Mouse (Mus musculus) neural tube, embryonic 15.5 days (tissue): Measurements from ENCODE around the gene Mrps5. TPM values are rescaled to one million over a fixed set of nuclear protein-coding genes. Genes with fewer than 3 reads are reported as not detected.

Experiments
- ATAC-seq: fragments of 200-750 bp; cut with Nextera tagmentation; 2 replicates; pipeline ENCODE4 v1.8.0; 2017; ENCODE audit warnings: mild to moderate bottlenecking, moderate TSS enrichment, moderate library complexity; ENCODE audit not compliant: low FRiP score
- H3K27ac ChIP-seq: fragments of 300-500 bp; sonication (generic); replicated peaks from 2 replicates; pipeline ENCODE4 v1.5.1; 2015; ENCODE audit warnings: mild to moderate bottlenecking, inconsistent platforms
- H3K27me3 ChIP-seq: fragments of 300-500 bp; sonication (generic); replicated peaks from 2 replicates; pipeline ENCODE4 v1.6.1; 2015; ENCODE audit warnings: inconsistent platforms
- H3K36me3 ChIP-seq: fragments of 300-500 bp; sonication (generic); 2 replicates; pipeline ENCODE4 v1.6.1; 2015; ENCODE audit warnings: inconsistent platforms
- H3K4me1 ChIP-seq: fragments of 300-500 bp; sonication (generic); 2 replicates; pipeline ENCODE4 v1.6.1; 2015; ENCODE audit warnings: inconsistent platforms
- H3K4me2 ChIP-seq: fragments of 300-500 bp; sonication (generic); 2 replicates; pipeline ENCODE4 v1.6.1; 2015; ENCODE audit warnings: inconsistent platforms, mild to moderate bottlenecking, moderate library complexity
- H3K4me3 ChIP-seq: fragments of 300-500 bp; sonication (generic); replicated peaks from 2 replicates; pipeline ENCODE4 v1.5.1; 2015; ENCODE audit warnings: mild to moderate bottlenecking, inconsistent platforms
- H3K9ac ChIP-seq: fragments of 300-500 bp; sonication (generic); replicated peaks from 2 replicates; pipeline ENCODE4 v1.6.1; 2015; ENCODE audit warnings: mild to moderate bottlenecking, inconsistent platforms
- H3K9me3 ChIP-seq: fragments of 300-500 bp; sonication (generic); replicated peaks from 2 replicates; pipeline ENCODE4 v1.6.1; 2016; ENCODE audit warnings: inconsistent platforms
- WGBS: fragments of 180-500 bp; shearing (Covaris S2); methylation state at CpG from one replicate; pipeline ENCODE4 v1.1.7; 2015; ENCODE audit warnings: mixed read lengths; 5-methylcytosine and 5-hydroxymethylcytosine counted together
- polyA plus RNA-seq: library from polyadenylated mRNA; unstranded; fragments of >200 nt; fragmentation: Nextera tagmentation; extraction: Ambion mirVana; gene quantifications from 2 replicates; pipeline ENCODE4 v1.2.1, GENCODE M21; 2015

Gene Mrps5
- polyA plus RNA-seq, 1 experiment from 2014 or later = 141 TPM

GRCm38 (mm10) chr2:127651601-127652000, 64.6 kb downstream of the Mrps5 start:
- Histone ChIP-seq H3K4me1 (peaks cover 11% of the 10 kb centered on the region), H3K27me3 (peaks cover 40% of the 10 kb centered on the region), H3K4me3 (no peak overlapping the region), H3K9ac (no peak overlapping the region), H3K36me3 (no peaks in the 10 kb centered on the region), H3K9me3 (no peaks in the 10 kb centered on the region), H3K4me2 (no peak overlapping the region), H3K27ac (no peak overlapping the region)
- ATAC-seq = no peak
- WGBS = 77% methylated on average over 5 of the region's 5 CpGs

- H3K27ac ChIP-seq = no peak overlapping the region
- no peaks in the 10 kb centered on the region for H3K9me3 ChIP-seq
- no peak overlapping the region for H3K9ac ChIP-seq
- peaks cover 13% of the 10 kb centered on the region for H3K4me1 ChIP-seq
- no peak overlapping the region for H3K4me3 ChIP-seq
- no peak overlapping the region for H3K4me2 ChIP-seq
- no peaks in the 10 kb centered on the region for H3K36me3 ChIP-seq
- no peak for ATAC-seq
- peaks cover 46% of the 10 kb centered on the region for H3K27me3 ChIP-seq
These were observed 65.3 kb downstream of the Mrps5 start for GRCm38 (mm10) chr2:127652335-127652734.

- H3K4me3 ChIP-seq = no peak overlapping the region
- 87% methylated on average over 2 of the region's 2 CpGs for WGBS
- ATAC-seq = no peak
- H3K4me1 ChIP-seq = peaks cover 13% of the 10 kb centered on the region
- H3K4me2 ChIP-seq = no peak overlapping the region
- no peak overlapping the region for H3K9ac ChIP-seq
- H3K27me3 ChIP-seq = peaks cover 51% of the 10 kb centered on the region
- no peak overlapping the region for H3K27ac ChIP-seq
- no peaks in the 10 kb centered on the region for H3K36me3 ChIP-seq
- no peaks in the 10 kb centered on the region for H3K9me3 ChIP-seq
These were observed 65.8 kb downstream of the Mrps5 start for GRCm38 (mm10) chr2:127652805-127653204.

- Histone ChIP-seq H3K4me3 (no peak overlapping the region), H3K27me3 (peaks cover 53% of the 10 kb centered on the region), H3K4me2 (no peak overlapping the region), H3K9ac (no peak overlapping the region), H3K9me3 (no peaks in the 10 kb centered on the region), H3K27ac (no peak overlapping the region), H3K36me3 (no peaks in the 10 kb centered on the region), H3K4me1 (peaks cover 13% of the 10 kb centered on the region)
- WGBS = 47% methylated on average over 3 of the region's 3 CpGs
- no peak for ATAC-seq
These were observed 67.8 kb downstream of the Mrps5 start for GRCm38 (mm10) chr2:127654786-127655185.

GRCm38 (mm10) chr2:127655419-127655818, 68.4 kb downstream of the Mrps5 start:
- Histone ChIP-seq H3K4me3 (peak overlapping the region; percentile 50), H3K4me1 (peaks cover 13% of the 10 kb centered on the region), H3K27me3 (peaks cover 56% of the 10 kb centered on the region), H3K9me3 (no peaks in the 10 kb centered on the region), H3K27ac (no peak overlapping the region), H3K9ac (peak overlapping the region; percentile 45; the same call in 1 of the 2 replicates), H3K36me3 (no peaks in the 10 kb centered on the region), H3K4me2 (peak overlapping the region; percentile 97)
- ATAC-seq = no peak
- WGBS = 6% methylated on average over 9 of the region's 9 CpGs

GRCm38 (mm10) chr2:127656086-127656720, 69.2 kb downstream of the Mrps5 start, which contains the start of gene Mal:
TSS of gene Mal (minus strand) at chr2:127656695.
- H3K27ac ChIP-seq = no peak within 1 kb of the TSS
- H3K9ac ChIP-seq = peak within 1 kb of the TSS; percentile 45
- H3K4me3 ChIP-seq = peak within 1 kb of the TSS; percentile 50
- WGBS = under 1% methylated on average over 43 of the region's 43 CpGs
- peaks cover 13% of the 10 kb centered on the region for H3K4me1 ChIP-seq
- peaks cover 56% of the 10 kb centered on the region for H3K27me3 ChIP-seq
- peak within 1 kb of the TSS; percentile 97 for H3K4me2 ChIP-seq
- H3K36me3 ChIP-seq = no peaks in the 10 kb centered on the region
- ATAC-seq = no peak
- H3K9me3 ChIP-seq = no peaks in the 10 kb centered on the region

Other genes with a start within 250 kb of the Mrps5 start
- not detected in 2 replicates for gene Astl, start 248.6 kb upstream of the Mrps5 start, polyA plus RNA-seq
- 0.60 and 0.72 TPM in 2 replicates for gene Adra2b, start 224.0 kb upstream of the Mrps5 start, polyA plus RNA-seq
- 0.05 and 0.32 TPM in 2 replicates for gene Gpat2, start 162.0 kb upstream of the Mrps5 start, polyA plus RNA-seq
- 31.2 and 36.4 TPM in 2 replicates for gene Fahd2a, start 142.7 kb upstream of the Mrps5 start, polyA plus RNA-seq
- gene Kcnip3, start 65.1 kb upstream of the Mrps5 start, polyA plus RNA-seq = 6.5 and 9.3 TPM in 2 replicates
- 0.06 and 0.50 TPM in 2 replicates for gene Prom2, start 45.8 kb upstream of the Mrps5 start, polyA plus RNA-seq
- 6.3 and 6.5 TPM in 2 replicates for gene Zfp661, start 128 bp upstream of the Mrps5 start, polyA plus RNA-seq
- 7.0 and 8.0 TPM in 2 replicates for gene Mal, start 69.5 kb downstream of the Mrps5 start, polyA plus RNA-seq
- gene Mall, start 142.7 kb downstream of the Mrps5 start, polyA plus RNA-seq = 0.99 and 2.6 TPM in 2 replicates
- gene Nphp1, start 201.7 kb downstream of the Mrps5 start, polyA plus RNA-seq = 11.8 and 16.9 TPM in 2 replicates
- gene Mtln, start 205.3 kb downstream of the Mrps5 start, polyA plus RNA-seq = 54.4 and 61.3 TPM in 2 replicates
- 5.3 and 13.7 TPM in 2 replicates for gene Bub1, start 244.6 kb downstream of the Mrps5 start, polyA plus RNA-seq